Mouse (Mus musculus): Measurements from ENCODE around the gene Cacnb4. TPM values are rescaled to one million over a fixed set of nuclear protein-coding genes. Genes with fewer than 3 reads are reported as not detected.

The Cacnb4 gene
- total and polyA plus RNA-seq, 3 experiments = not detected

GRCm38 (mm10) chr2:52694604-52695003 is 18.0 kb upstream of the Cacnb4 start:
- DNase-seq (ENCODE audit: low read depth, low spot score) = no peak
- no peaks in the 10 kb centered on the region for H3K4me1 ChIP-seq (ENCODE audit: control insufficient read depth in 1 of 2, insufficient read depth in 2 of 2, low read length in 2 of 2)
- no peak overlapping the region for H3K9ac ChIP-seq (ENCODE audit: control insufficient read depth, low read depth, low read length, poor library complexity, severe bottlenecking)
- H3K79me2 ChIP-seq (ENCODE audit: control insufficient read depth, insufficient read depth, low read length, poor library complexity) = no peaks in the 10 kb centered on the region
- no peaks in the 10 kb centered on the region for H3K9me3 ChIP-seq (replicated peaks; ENCODE audit: insufficient read depth, low read length)
- TF ChIP-seq SMC3 (IDR thresholded peaks at IDR 0.05; ENCODE audit: low read depth, low read length) = no peak
- no peak for TF ChIP-seq NRF1 (IDR thresholded peaks at IDR 0.05; ENCODE audit: insufficient read depth, low read depth, low read length, poor library complexity, severe bottlenecking)
- TF ChIP-seq RCOR1 (IDR thresholded peaks at IDR 0.05; ENCODE audit: low read depth, low read length) = no peak
- TF ChIP-seq ELF1 (IDR thresholded peaks at IDR 0.05; ENCODE audit: low read depth, low read length) = no peak
- no peak for TF ChIP-seq KAT2A (conservative IDR thresholded peaks at IDR 0.05; ENCODE audit: low read depth, low read length)
- no peak for TF ChIP-seq ETS1 (IDR thresholded peaks at IDR 0.05; ENCODE audit: low read depth, low read length)
- no peak for TF ChIP-seq UBTF (IDR thresholded peaks at IDR 0.05; ENCODE audit: borderline replicate concordance, insufficient read depth, low read depth, low read length)
- TF ChIP-seq MYB (IDR thresholded peaks at IDR 0.05; ENCODE audit: low read depth, low read length) = no peak
- TF ChIP-seq USF1 (IDR thresholded peaks at IDR 0.05; ENCODE audit: low read depth, low read length) = no peak
- TF ChIP-seq POLR2AphosphoS2 (IDR thresholded peaks at IDR 0.05; ENCODE audit: low read length) = no peak
- no peak for TF ChIP-seq TAL1 (IDR thresholded peaks at IDR 0.05; ENCODE audit: low read length)
- TF ChIP-seq POLR2A (IDR thresholded peaks at IDR 0.05; ENCODE audit: control insufficient read depth in 1 of 2, insufficient read depth in 1 of 2, low read depth in 1 of 2, low read length in 2 of 2, poor library complexity in 1 of 2) = no peak
- H3K27ac ChIP-seq (ENCODE audit: control insufficient read depth, low read depth, low read length) = no peak overlapping the region
- H3K27me3 ChIP-seq (ENCODE audit: control insufficient read depth in 1 of 2, insufficient read depth in 2 of 2, low read length in 2 of 2) = no peaks in the 10 kb centered on the region
- no peak overlapping the region for H3K4me3 ChIP-seq (ENCODE audit: control insufficient read depth in 1 of 2, insufficient read depth in 1 of 2, low read depth in 2 of 2, low read length in 2 of 2)
- no peaks in the 10 kb centered on the region; a peak in 1 of 4 replicates for H3K36me3 ChIP-seq (ENCODE audit: control insufficient read depth in 1 of 2, insufficient read depth in 2 of 2, low read length in 2 of 2)

GRCm38 (mm10) chr2:52691745-52692144 is 15.1 kb upstream of the Cacnb4 start:
- DNase-seq (ENCODE audit: low read depth, low spot score) = no peak
- no peaks in the 10 kb centered on the region for H3K4me1 ChIP-seq (ENCODE audit: control insufficient read depth in 1 of 2, insufficient read depth in 2 of 2, low read length in 2 of 2)
- H3K36me3 ChIP-seq (ENCODE audit: control insufficient read depth in 1 of 2, insufficient read depth in 2 of 2, low read length in 2 of 2) = no peaks in the 10 kb centered on the region
- no peak overlapping the region for H3K27ac ChIP-seq (ENCODE audit: control insufficient read depth, low read depth, low read length)
- H3K27me3 ChIP-seq (ENCODE audit: control insufficient read depth in 1 of 2, insufficient read depth in 2 of 2, low read length in 2 of 2) = no peaks in the 10 kb centered on the region
- TF ChIP-seq GATA1 (IDR thresholded peaks at IDR 0.05; ENCODE audit: low read depth, low read length) (no peak), USF1 (IDR thresholded peaks at IDR 0.05; ENCODE audit: low read depth, low read length) (no peak), GABPA (IDR thresholded peaks at IDR 0.05; ENCODE audit: low read depth, low read length) (no peak), TCF12 (IDR thresholded peaks at IDR 0.05; ENCODE audit: low read depth, low read length) (no peak), SMC3 (IDR thresholded peaks at IDR 0.05; ENCODE audit: low read depth, low read length) (no peak), SIN3A (IDR thresholded peaks at IDR 0.05; ENCODE audit: low read length) (no peak), CTCF (IDR thresholded peaks at IDR 0.05 in 2 of 3, conservative IDR thresholded peaks at IDR 0.05 in 1 of 3; ENCODE audit: control insufficient read depth in 1 of 3, insufficient read depth in 1 of 3, low read depth in 2 of 3, low read length in 3 of 3, poor library complexity in 1 of 3, severe bottlenecking in 1 of 3) (no peak; a peak in 1 of 6 replicates), ETS1 (IDR thresholded peaks at IDR 0.05; ENCODE audit: low read depth, low read length) (no peak), RCOR1 (IDR thresholded peaks at IDR 0.05; ENCODE audit: low read depth, low read length) (no peak), E2F4 (IDR thresholded peaks at IDR 0.05; ENCODE audit: borderline replicate concordance, low read depth, low read length) (no peak), EP300 (IDR thresholded peaks at IDR 0.05; ENCODE audit: low read depth in 1 of 2, low read length in 2 of 2) (no peak), MXI1 (IDR thresholded peaks at IDR 0.05; ENCODE audit: low read depth, low read length) (no peak), NRF1 (IDR thresholded peaks at IDR 0.05; ENCODE audit: insufficient read depth, low read depth, low read length, poor library complexity, severe bottlenecking) (no peak), POLR2A (IDR thresholded peaks at IDR 0.05; ENCODE audit: control insufficient read depth in 1 of 2, insufficient read depth in 1 of 2, low read depth in 1 of 2, low read length in 2 of 2, poor library complexity in 1 of 2) (no peak), MAX (IDR thresholded peaks at IDR 0.05; ENCODE audit: low read length) (no peak), ELF1 (IDR thresholded peaks at IDR 0.05; ENCODE audit: low read depth, low read length) (no peak), USF2 (IDR thresholded peaks at IDR 0.05; ENCODE audit: borderline replicate concordance in 1 of 2, insufficient read depth in 1 of 2, low read depth in 1 of 2, low read length in 2 of 2) (no peak), NELFE (IDR thresholded peaks at IDR 0.05; ENCODE audit: low read depth, low read length) (no peak), BHLHE40 (IDR thresholded peaks at IDR 0.05; ENCODE audit: borderline replicate concordance, low read depth, low read length) (no peak), MYC (IDR thresholded peaks at IDR 0.05; ENCODE audit: low read depth, low read length) (no peak)
- H3K4me3 ChIP-seq (ENCODE audit: control insufficient read depth in 1 of 2, insufficient read depth in 1 of 2, low read depth in 2 of 2, low read length in 2 of 2) = no peak overlapping the region
- H3K9ac ChIP-seq (ENCODE audit: control insufficient read depth, low read depth, low read length, poor library complexity, severe bottlenecking) = no peak overlapping the region
- no peaks in the 10 kb centered on the region for H3K79me2 ChIP-seq (ENCODE audit: control insufficient read depth, insufficient read depth, low read length, poor library complexity)
- H3K9me3 ChIP-seq (replicated peaks; ENCODE audit: insufficient read depth, low read length) = no peaks in the 10 kb centered on the region

Measured in MEL (cell line).